Mouse (Mus musculus): ENCODE data around the gene Myl12a. TPM values are rescaled to one million over a fixed set of nuclear protein-coding genes. Genes with fewer than 3 reads are reported as not detected.
A peak's percentile ranks its signal among the peaks of the same experiment; 100 is the strongest.
"Not testable (repeated sequence)": the region's sequence is repeated elsewhere in the genome, so short reads cannot be mapped to it uniquely, and the experiment has no call there.

The Myl12a gene
- polyA plus RNA-seq, 1 experiment from 2014 or later = 728 TPM

DNA sequence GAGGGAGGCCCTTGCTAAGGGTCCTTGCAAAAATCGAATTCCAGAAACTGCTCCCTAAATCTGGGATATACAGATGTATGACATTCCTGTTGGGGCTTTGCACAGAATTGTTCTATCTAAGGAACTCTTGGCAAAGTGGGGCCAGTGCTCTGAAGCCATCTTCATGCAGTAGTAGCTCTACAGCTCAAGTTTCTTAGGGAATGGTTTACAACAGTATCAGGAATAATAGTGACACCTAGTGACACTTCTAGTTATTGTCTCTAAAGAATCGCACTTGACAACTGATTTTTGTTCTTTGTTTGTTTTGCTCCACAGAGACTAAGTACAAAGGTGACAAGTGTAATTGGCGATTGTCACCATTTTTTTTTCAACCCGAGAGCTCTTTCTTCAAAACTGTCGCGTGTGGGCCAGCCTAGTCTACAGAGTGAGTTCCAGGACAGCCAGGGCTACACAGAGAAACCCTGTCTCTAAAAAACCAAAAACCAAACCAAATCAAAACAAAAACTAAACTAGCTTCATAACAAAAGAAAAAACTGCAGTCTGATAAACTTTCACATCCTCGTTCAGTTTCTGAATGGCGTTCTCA lies 34.0 kb downstream of the Myl12a start:
- Histone ChIP-seq H3K27ac (replicated peaks) (no peak overlapping the region), H3K4me3 (no peak overlapping the region), H3K9ac (no peak overlapping the region), H3K9me3 (no peaks in the 10 kb centered on the region), H3K27me3 (replicated peaks) (peaks cover 6% of the 10 kb centered on the region; the same call in 1 of the 2 replicates), H3K4me2 (no peak overlapping the region), H3K36me3 (peaks cover 8% of the 10 kb centered on the region), H3K4me1 (peaks cover 7% of the 10 kb centered on the region; the same call in 1 of the 2 replicates)
- no peak for ATAC-seq (ENCODE audit: extremely low read depth, insufficient number of reproducible peaks, low FRiP score, low TSS enrichment)
- WGBS = 24% methylated on average over 8 of the region's 8 CpGs

DNA sequence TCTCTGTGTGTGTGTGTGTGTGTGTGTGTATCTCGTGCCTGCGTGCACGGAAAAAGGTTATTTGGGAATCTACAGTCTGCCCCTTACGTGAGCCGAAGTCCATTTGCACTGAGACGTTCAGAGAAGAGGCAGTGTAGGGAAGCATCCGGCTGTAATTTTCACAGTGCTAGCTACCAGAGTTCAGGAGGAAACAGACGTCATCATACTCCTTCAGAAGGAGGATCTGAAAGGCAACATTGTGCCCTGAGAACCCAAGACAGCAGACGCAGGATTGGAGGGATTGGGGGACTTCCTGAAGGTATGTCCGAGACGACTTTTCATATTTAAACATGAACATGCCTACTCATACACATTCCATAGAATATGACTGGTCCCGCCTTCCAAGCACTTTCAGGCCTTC lies 35.0 kb downstream of the Myl12a start:
- Histone ChIP-seq H3K27ac (replicated peaks) (no peak overlapping the region), H3K9ac (no peak overlapping the region), H3K27me3 (replicated peaks) (peaks cover 6% of the 10 kb centered on the region; the same call in 1 of the 2 replicates), H3K36me3 (no peaks in the 10 kb centered on the region), H3K4me1 (0 out of 2 replicates have a peak, but pooled peaks cover 3% of the 10 kb centered on the region), H3K4me2 (no peak overlapping the region), H3K9me3 (no peaks in the 10 kb centered on the region), H3K4me3 (no peak overlapping the region)
- 57% methylated on average over 12 of the region's 12 CpGs for WGBS
- no peak for ATAC-seq (ENCODE audit: extremely low read depth, insufficient number of reproducible peaks, low FRiP score, low TSS enrichment)

- Histone ChIP-seq H3K4me1 (0 out of 2 replicates have a peak, but pooled peaks cover 3% of the 10 kb centered on the region), H3K4me2 (no peak overlapping the region), H3K9me3 (no peaks in the 10 kb centered on the region), H3K27ac (replicated peaks) (no peak overlapping the region), H3K4me3 (no peak overlapping the region), H3K27me3 (replicated peaks) (peaks cover 6% of the 10 kb centered on the region; the same call in 1 of the 2 replicates), H3K36me3 (no peaks in the 10 kb centered on the region), H3K9ac (no peak overlapping the region)
- no peak for ATAC-seq (ENCODE audit: extremely low read depth, insufficient number of reproducible peaks, low FRiP score, low TSS enrichment)
- 55% methylated on average over 9 of the region's 9 CpGs for WGBS
These were observed 35.5 kb downstream of the Myl12a start for GRCm38 (mm10) chr17:70967191-70967590.

- H3K27me3 ChIP-seq (replicated peaks) = peaks cover 6% of the 10 kb centered on the region; the same call in 1 of the 2 replicates
- H3K9me3 ChIP-seq = no peaks in the 10 kb centered on the region
- no peaks in the 10 kb centered on the region for H3K36me3 ChIP-seq
- ATAC-seq (ENCODE audit: extremely low read depth, insufficient number of reproducible peaks, low FRiP score, low TSS enrichment) = no peak
- H3K4me3 ChIP-seq = no peak overlapping the region
- WGBS = 89% methylated on average over 7 of the region's 7 CpGs
- 0 out of 2 replicates have a peak, but pooled peaks cover 3% of the 10 kb centered on the region for H3K4me1 ChIP-seq
- H3K4me2 ChIP-seq = no peak overlapping the region
- H3K27ac ChIP-seq (replicated peaks) = no peak overlapping the region
- no peak overlapping the region for H3K9ac ChIP-seq
These were observed 36.6 kb downstream of the Myl12a start for GRCm38 (mm10) chr17:70966126-70966525.

DNA sequence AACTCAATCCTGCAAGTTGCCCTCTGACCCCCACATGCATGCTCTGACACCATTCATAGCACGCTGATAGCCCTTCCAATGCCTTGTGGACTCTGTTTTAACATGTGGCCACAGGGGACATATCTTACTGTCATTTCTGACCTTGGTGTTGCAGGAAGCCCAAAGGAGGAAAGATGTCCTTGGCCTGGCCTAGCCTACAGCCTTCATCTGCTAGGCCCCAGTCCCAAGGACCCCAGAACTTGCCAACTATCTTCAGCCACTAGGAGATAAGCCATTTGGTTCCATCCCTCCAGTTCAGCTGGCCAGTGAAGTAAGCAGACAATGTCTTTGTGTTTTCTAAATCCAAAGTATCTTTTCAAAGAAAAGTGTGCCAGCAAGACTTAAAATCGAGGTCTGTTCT lies 37.4 kb downstream of the Myl12a start:
- Histone ChIP-seq H3K27me3 (replicated peaks) (peaks cover 6% of the 10 kb centered on the region; the same call in 1 of the 2 replicates), H3K9ac (no peak overlapping the region), H3K36me3 (no peaks in the 10 kb centered on the region), H3K4me3 (no peak overlapping the region), H3K9me3 (no peaks in the 10 kb centered on the region), H3K4me2 (no peak overlapping the region), H3K4me1 (0 out of 2 replicates have a peak, but pooled peaks cover 3% of the 10 kb centered on the region), H3K27ac (replicated peaks) (no peak overlapping the region)
- ATAC-seq (ENCODE audit: extremely low read depth, insufficient number of reproducible peaks, low FRiP score, low TSS enrichment) = no peak
- whole genome bisulfite sequencing = 70% methylated on average over 2 of the region's 2 CpGs

- not testable (repeated sequence) for H3K27ac ChIP-seq (replicated peaks); H3K27me3 ChIP-seq (replicated peaks); H3K4me1 ChIP-seq; H3K9me3 ChIP-seq; H3K4me2 ChIP-seq; H3K9ac ChIP-seq; H3K36me3 ChIP-seq; H3K4me3 ChIP-seq
- peak; percentile 100 for ATAC-seq (ENCODE audit: extremely low read depth, insufficient number of reproducible peaks, low FRiP score, low TSS enrichment)
- WGBS = 66% methylated on average over 13 of the region's 13 CpGs
These were observed 39.1 kb downstream of the Myl12a start for GRCm38 (mm10) chr17:70963546-70963945.

GRCm38 (mm10) chr17:70951266-70951665 lies 51.4 kb downstream of the Myl12a start:
- H3K4me1 ChIP-seq = no peaks in the 10 kb centered on the region
- no peak overlapping the region for H3K27ac ChIP-seq (replicated peaks)
- H3K36me3 ChIP-seq = no peaks in the 10 kb centered on the region
- no peak overlapping the region for H3K4me2 ChIP-seq
- H3K27me3 ChIP-seq (replicated peaks) = no peaks in the 10 kb centered on the region
- H3K9ac ChIP-seq = no peak overlapping the region
- no peaks in the 10 kb centered on the region for H3K9me3 ChIP-seq
- ATAC-seq (ENCODE audit: extremely low read depth, insufficient number of reproducible peaks, low FRiP score, low TSS enrichment) = no peak
- WGBS = 74% methylated on average over 10 of the region's 10 CpGs
- H3K4me3 ChIP-seq = no peak overlapping the region

DNA sequence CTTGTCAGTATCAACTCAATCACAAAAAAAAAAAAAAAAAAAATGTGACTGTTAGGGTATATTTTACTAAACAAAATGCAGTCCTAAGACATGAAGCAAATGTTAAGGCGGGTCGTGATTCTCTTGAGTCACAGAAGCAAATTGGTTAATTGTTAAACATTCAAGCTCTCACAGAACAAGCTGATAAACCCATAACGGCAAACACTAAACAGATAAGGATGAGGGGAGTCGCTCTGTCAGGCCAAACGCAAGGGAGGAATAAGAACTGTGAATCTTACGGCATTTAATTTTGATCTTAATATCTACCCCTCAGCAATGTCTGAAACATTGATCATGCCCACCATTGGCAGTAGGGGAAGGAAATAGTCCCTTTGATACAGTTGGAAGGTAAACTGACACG lies 53.5 kb downstream of the Myl12a start:
- ATAC-seq (ENCODE audit: extremely low read depth, insufficient number of reproducible peaks, low FRiP score, low TSS enrichment) = no peak
- Histone ChIP-seq H3K27me3 (replicated peaks) (no peaks in the 10 kb centered on the region), H3K27ac (replicated peaks) (no peak overlapping the region), H3K36me3 (no peaks in the 10 kb centered on the region), H3K4me1 (no peaks in the 10 kb centered on the region), H3K4me2 (no peak overlapping the region), H3K9me3 (no peaks in the 10 kb centered on the region), H3K4me3 (no peak overlapping the region), H3K9ac (no peak overlapping the region)
- 58% methylated on average over 7 of the region's 7 CpGs for WGBS

DNA sequence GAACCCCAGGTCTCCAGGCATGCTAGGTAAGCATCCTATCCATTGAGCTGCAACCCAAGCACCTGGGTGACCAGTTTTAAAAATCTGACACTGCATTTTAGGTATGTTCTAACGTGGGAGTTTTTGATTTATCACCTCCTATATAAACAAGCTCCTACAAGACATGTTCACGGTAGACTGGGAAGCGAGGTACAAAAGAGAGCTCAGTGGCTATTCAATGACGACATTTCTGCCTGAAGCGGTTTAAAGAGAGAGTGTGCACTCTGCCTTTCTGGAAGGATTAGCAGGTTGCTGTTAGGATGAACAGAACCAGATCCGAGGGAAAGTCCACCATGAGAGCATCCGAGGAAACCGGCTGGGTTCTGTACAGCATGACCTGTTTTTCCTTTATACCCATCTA lies 54.0 kb downstream of the Myl12a start:
- Histone ChIP-seq H3K27me3 (replicated peaks) (no peaks in the 10 kb centered on the region), H3K9me3 (no peaks in the 10 kb centered on the region), H3K9ac (no peak overlapping the region), H3K36me3 (no peaks in the 10 kb centered on the region), H3K4me1 (no peaks in the 10 kb centered on the region), H3K4me2 (no peak overlapping the region), H3K27ac (replicated peaks) (no peak overlapping the region), H3K4me3 (no peak overlapping the region)
- no peak for ATAC-seq (ENCODE audit: extremely low read depth, insufficient number of reproducible peaks, low FRiP score, low TSS enrichment)
- WGBS = 72% methylated on average over 8 of the region's 8 CpGs

DNA sequence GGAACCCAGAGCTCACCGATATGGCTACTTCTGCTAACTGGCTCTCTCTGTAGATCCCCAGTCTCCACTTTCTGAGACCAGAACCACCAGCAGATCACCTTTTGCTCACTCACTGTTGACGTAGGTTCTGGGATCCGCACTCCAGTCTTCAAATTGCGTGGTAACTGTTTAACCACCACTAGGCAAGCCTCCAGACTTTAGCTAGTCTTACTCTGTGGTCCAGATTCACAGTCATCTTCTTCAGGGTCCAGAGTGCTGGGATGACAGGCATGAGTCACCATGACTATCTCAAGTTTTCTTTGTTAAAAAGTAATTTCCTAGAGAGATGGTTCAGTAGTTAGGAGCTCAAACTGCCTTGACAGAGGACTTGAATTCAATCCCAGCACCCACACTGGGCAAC lies 58.9 kb downstream of the Myl12a start:
- 86% methylated on average over 4 of the region's 4 CpGs for WGBS
- no peak overlapping the region for H3K9ac ChIP-seq
- no peak overlapping the region for H3K4me3 ChIP-seq
- no peaks in the 10 kb centered on the region for H3K4me1 ChIP-seq
- H3K27ac ChIP-seq (replicated peaks) = no peak overlapping the region
- no peaks in the 10 kb centered on the region for H3K27me3 ChIP-seq (replicated peaks)
- H3K9me3 ChIP-seq = 0 out of 2 replicates have a peak, but pooled peaks cover 4% of the 10 kb centered on the region
- no peak overlapping the region for H3K4me2 ChIP-seq
- no peak for ATAC-seq (ENCODE audit: extremely low read depth, insufficient number of reproducible peaks, low FRiP score, low TSS enrichment)
- H3K36me3 ChIP-seq = no peaks in the 10 kb centered on the region

All from heart, embryonic 13.5 days (tissue).